Mouse (Mus musculus): ENCODE measurements around the gene Rab5if.

- TF ChIP-seq POLR2A (IDR thresholded peaks at IDR 0.05; ENCODE audit: borderline replicate concordance, low read depth, low read length) (no peak), CTCF (IDR thresholded peaks at IDR 0.05; ENCODE audit: low read depth, low read length) (no peak)
Measured at GRCm38 (mm10) chr2:156816116-156816515, 46.8 kb upstream of the Rab5if start.
